Mouse (Mus musculus) layer of hippocampus, postnatal 14 days (tissue): ENCODE measurements around the gene Aoah. TPM values are rescaled to one million over a fixed set of nuclear protein-coding genes. Genes with fewer than 3 reads are reported as not detected.

Experiments used
- DNase-seq, 2 experiments: peaks; one replicate each; pipeline ENCODE4 v3.0.0; 2021 to 2022; ENCODE audit warnings: low spot score in 2 of 2, mixed read lengths in 1 of 2
- total RNA-seq, 2 experiments: library from RNA; stranded (reverse); gene quantifications; 2 replicates each; pipeline ENCODE4 v1.2.3; 2021

Aoah gene
- total RNA-seq, 2 experiments from 2014 or later, result 0.21 to 0.37 TPM

- no peak for DNase-seq
Measured at GRCm38 (mm10) chr13:20905195-20905594, 111.3 kb downstream of the Aoah start.

DNA sequence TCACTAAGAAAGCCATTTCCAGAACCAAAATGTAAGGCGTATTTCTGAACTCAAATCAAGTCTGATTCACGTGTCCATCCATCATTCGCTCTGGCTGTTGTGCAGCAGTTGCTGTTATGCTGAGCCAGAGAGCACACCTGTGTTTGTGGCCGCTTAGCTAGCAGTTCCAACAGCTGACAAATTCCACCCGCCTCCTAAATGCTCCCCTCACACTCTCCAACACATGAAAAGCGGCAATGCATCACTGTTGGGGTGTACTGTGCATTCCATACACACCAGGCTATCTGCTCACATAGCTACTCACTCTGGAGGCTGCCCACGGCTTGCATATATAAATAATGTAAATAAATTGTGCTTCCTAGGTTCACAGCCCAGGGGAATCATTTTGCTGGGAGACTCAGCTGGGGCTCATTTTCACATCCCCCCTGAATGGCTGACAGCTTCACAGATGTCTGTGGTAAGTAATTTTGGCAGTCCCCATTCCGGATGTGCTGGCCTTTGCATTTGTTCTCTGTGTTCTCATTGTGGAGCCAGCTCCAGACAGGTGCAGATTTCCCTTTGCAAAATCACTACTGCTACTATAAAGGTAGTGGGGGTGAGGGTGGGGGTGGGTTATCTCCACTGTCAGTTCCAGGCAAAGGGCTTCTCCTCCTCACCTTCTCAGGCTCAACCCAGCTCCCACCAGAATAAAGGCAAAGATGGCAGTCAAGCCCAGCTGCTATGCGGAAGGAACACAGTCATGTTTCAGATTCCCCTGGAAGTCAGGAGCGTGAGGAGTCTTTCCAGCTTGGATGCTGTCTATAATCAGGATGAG lies 123.0 kb downstream of the Aoah start:
- DNase-seq, result no peak

- DNase-seq, result no peak
Measured at GRCm38 (mm10) chr13:20920401-20920800, 126.5 kb downstream of the Aoah start.

DNA sequence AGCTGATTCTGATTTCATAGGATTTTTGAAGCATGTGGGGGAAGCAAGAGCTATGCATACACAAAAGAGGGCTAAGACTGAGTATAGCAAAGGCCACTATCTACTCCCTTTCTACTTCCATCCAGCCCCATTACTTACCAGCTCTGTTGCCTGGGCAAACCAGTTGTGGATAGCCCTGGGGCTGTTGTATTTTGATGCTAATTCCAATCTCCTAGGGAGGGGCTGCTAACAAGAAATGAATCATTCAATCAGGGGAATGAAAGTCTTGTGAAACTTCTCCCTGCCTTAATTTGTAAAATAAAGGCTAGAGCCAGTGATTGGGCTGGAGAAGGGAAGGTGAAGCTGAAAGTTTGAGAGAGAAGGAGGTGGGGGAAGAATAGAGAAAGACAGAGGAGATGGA lies 142.1 kb downstream of the Aoah start:
- DNase-seq, result no peak

- DNase-seq, result peak; percentile 50 to 52
Measured at GRCm38 (mm10) chr13:20937452-20937851, 143.5 kb downstream of the Aoah start.

DNA sequence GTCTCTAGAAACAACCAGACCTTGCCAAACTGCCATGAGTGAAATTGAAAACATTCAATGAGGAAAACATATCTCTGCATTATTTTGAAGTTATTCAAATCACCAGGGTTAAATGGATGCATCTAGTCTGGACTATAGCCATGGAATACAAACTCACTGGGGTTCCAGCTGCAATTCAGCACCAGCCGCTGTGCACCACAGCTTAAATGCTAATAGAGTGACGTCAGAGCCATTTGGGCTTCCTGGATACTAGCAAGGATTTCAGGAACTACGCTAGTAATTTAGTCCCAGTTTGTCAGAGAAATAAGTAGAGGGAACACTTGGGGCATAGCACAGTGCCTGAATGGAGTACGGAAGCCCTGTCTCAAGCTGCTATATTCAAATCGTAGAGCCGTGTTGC lies 145.2 kb downstream of the Aoah start:
- DNase-seq, result no peak

GRCm38 (mm10) chr13:20940389-20940788 lies 146.5 kb downstream of the Aoah start:
- no peak for DNase-seq

DNA sequence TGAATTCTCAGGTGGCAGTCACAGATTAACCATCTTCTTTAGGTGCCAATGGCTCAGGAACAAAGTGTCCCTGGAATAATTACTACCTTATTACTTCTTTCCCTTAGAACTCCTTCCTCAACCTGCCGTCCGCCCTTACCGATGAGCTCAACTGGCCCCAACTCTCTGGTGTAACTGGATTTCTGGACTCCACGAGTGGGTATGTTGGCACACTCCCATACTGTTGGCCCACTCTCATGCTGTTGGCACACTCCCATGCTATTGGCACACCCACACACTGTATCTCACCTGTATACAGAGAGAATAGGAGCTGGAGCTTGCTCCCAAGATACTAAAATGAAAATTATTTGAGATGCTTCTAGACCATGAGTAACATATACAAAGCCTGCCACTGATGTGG lies 147.8 kb downstream of the Aoah start:
- DNase-seq, result no peak

DNA sequence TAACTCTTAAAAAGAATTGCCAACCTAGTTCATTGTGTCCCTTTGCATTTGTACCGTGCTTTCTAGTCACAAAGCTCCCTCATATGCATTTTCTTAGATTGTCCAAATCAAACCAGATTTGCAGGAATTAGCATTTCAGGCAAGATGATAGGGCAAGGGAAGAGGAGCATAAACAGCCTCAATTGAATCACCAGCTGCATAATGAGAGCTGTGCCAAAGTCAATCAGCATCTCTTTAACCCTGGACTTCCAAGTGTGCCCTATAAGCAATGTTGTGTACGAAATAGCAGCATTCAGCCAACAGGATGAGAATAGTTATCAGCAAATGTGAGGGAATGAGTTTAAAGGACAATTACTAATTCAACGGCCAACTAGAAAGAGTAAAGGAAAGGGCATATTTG lies 169.2 kb downstream of the Aoah start:
- no peak for DNase-seq

- no peak for DNase-seq
Measured at GRCm38 (mm10) chr13:20981234-20982230, 187.6 kb downstream of the Aoah start.

- DNase-seq, result no peak
Measured at GRCm38 (mm10) chr13:20985510-20985909, 191.6 kb downstream of the Aoah start.

GRCm38 (mm10) chr13:20985961-20986360 lies 192.0 kb downstream of the Aoah start:
- no peak for DNase-seq

DNA sequence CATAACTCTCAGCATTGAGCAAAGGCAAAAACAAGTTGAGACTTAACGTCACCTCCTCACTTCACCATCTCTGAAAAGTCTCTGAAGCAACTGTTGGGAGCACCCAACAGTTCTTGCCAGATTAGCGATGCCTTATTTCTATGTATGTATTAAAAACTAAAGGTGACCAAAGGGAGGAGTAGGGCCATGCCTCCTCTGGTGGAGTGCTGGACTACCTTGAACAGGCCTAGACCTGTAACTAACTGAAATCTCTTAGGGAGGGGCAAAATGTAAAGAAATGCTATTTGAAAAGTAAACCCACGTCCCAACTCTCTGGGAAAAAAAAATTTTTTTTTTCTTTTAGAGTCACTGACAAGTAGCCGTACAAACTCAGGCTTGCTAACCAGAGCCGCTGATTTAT lies 211.3 kb downstream of the Aoah start:
- no peak for DNase-seq

GRCm38 (mm10) chr13:21005642-21006320 lies 211.9 kb downstream of the Aoah start:
- DNase-seq, result peak in 1 of 2 experiments; percentile 16

DNA sequence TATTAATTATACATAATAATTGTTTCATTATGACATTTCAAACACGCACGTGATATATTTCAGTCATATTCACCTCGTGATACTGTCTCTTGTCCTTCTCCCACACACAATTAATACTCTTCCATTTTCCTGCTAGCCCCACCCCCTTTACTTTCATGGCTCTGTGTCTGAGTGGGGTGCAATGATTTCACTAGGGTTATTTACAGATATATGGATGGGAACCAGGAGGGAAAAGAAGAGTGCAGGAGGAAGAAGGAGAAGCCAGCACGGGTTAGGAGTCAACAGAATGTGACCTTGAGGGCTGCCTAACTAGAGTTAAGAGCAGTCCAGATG lies 212.4 kb downstream of the Aoah start:
- no peak for DNase-seq

- DNase-seq, result no peak
Measured at GRCm38 (mm10) chr13:21013659-21014058, 219.7 kb downstream of the Aoah start.

GRCm38 (mm10) chr13:21024831-21025230 lies 230.9 kb downstream of the Aoah start:
- no peak for DNase-seq

GRCm38 (mm10) chr13:21033176-21033575 lies 239.3 kb downstream of the Aoah start:
- DNase-seq, result peak; percentile 30 to 39

GRCm38 (mm10) chr13:21035011-21035410 lies 241.1 kb downstream of the Aoah start:
- DNase-seq, result peak in 1 of 2 experiments; percentile 24

- DNase-seq, result no peak
Measured at GRCm38 (mm10) chr13:21035981-21036380, 242.1 kb downstream of the Aoah start.

GRCm38 (mm10) chr13:21040589-21041199 lies 246.8 kb downstream of the Aoah start:
- no peak for DNase-seq
